Mouse (Mus musculus) CH12F3 (cell line): ENCODE results near the gene Prm3.
"Not testable (repeated sequence)": the region's sequence is repeated elsewhere in the genome, so short reads cannot be mapped to it uniquely, and the experiment has no call there.

Experiments
- in situ Hi-C: fragments of 300-500 bp; cut with MboI; formaldehyde crosslinking; loops from 2 replicates; pipeline ENCODE4 v1.14.3; 2020; ENCODE audit warnings: low sequenced_read_pairs

Prm3 gene

DNA sequence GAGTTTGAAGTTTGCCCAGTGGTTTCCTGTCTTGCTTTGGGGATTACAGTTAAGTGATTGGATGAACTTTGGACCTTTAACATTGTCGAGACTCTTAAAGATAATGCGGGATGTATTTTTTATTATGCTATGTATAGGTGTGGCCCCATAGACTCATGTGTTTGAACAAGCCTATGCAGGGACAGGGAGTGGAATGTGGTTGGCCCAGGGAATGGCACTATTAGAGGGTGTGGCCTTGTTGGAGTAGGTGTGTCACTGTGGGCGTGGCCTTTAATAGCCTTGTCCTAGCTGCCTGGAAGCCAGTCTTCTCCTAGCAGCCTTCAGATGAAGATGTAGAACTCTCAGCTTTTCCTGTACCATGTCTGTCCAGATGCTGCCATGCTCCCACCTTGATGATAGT is 11.7 kb upstream of the Prm3 start:
- in situ Hi-C loops: not testable (repeated sequence)

DNA sequence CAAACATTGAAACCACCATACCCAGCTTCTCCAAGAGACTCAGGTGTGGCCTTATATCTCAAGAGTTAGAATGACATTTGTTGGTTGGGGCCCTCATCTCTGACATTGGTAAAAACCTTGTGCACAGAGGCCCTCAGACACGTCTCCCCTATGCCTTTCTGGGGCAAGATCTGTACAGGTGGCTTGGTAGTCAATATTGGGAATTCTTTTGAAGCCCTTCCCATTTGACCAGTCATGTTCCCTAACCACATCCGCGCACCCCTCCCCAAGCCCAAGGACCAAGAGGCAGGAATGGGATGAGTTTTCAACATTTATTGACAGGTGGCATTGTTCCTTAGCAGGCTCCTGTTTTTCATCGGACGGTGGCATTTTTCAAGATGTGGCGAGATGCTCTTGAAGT is 5.3 kb upstream of the Prm3 start, which contains the start of gene Prm2:
Prm2 (minus strand) TSS at position 101 of the 400 bp plus-strand sequence.
- in situ Hi-C loops: no loop called here

DNA sequence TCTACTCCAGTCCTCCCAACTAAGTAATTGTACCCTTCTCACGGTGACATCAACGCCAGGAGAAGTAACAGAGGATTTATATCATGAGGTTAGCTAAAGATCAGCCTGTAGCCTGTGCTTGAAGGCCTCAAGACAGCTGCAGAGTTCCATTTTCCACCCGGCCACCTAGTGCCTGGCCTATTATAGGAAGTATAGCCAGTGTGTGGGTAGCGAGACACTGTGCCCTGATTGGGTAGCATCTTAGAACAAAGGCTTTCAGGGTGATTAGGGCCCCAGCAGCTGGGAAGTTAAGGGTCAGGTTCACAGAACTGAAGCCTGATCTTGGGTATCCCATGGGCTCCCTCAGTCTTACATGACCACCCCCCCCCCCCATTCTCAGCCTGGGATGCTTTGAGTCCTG is 1.8 kb downstream of the Prm3 start:
- in situ Hi-C loops: no loop called here

DNA sequence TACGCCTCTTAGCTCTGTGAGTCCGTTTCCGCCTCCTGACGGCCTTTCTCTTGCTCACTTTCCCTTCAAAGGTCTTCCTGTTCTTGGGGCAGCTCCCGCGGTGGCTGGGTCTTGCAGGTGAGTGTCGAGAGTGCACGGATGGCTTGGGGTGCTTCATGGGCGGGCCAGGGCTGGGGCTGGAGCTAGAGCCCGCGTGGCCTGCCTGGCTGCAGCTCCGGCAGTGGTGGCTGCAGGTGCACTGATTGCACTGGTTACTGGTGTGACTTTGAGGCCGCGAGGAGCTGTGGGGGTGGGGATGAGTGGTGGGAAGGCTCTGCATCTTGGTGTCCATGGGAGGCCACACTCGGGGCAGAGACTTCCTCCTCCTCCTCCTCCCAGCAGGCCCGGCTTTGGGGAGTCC is 2.4 kb downstream of the Prm3 start, which contains the start of gene Tnp2:
Tnp2 (minus strand) TSS at position 390 of the 400 bp plus-strand sequence.
- in situ Hi-C loops: no loop called here

DNA sequence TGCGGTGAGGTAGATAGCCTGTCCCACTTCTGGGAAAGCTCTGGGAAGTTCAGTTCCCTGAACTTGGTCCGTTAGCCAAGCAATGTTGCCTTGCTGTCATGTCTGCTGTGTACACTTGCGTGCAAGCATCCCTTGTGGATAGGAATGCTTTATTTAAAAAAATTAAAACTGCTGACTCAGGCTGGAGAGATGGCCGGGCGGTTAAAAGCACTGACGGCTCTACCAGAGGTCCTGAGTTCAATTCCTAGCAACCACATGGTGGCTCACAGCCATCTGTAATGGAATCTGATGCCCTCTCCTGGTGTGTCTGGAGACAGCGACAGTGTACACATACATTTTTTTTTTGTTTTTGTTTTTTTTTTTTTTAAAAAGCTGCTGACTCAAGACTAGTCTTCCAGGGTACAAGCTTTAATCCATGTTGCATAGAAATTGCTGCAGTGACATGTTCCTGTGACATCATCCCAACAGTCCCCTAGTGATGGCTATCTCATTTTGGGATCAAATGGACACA is 3.1 kb downstream of the Prm3 start:
- in situ Hi-C loops: no loop called here

DNA sequence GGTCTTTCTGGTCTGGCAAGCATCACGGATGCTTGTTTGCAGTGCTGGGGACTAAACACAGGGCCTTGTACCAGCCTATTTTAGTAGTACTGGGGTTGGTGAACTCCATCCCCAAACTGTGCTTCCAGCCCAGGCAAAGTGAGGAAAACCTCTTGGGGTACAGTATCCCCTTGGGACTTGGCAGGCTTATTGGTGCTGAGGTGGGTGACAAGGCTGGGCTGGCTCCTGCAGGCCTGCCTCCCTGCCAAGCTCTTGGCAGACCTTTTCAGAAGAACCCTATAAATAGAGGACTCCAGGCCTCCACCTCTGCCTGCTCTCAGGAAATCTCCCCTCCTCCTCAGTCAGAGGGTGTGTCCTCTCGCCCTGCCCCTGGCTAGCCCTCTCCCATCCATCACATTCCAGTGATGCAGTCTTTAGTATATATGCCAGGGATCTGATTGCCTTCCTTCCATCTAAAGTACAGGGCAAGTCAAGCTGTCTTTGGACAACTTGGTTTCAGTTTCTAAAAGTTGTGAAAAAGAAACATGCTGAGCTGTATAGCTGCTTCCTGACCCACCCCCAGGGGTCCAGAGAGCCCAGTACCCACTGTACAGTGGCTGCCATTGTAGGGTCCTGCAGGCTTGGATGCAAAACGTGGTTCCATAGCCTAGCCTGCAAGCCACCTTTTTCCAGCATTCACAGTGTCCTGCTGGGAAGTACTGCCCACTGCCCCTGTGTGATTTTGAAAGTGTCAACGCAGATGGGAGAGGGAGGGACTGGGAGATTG is 3.7 kb downstream of the Prm3 start:
- in situ Hi-C loops: no loop called here

DNA sequence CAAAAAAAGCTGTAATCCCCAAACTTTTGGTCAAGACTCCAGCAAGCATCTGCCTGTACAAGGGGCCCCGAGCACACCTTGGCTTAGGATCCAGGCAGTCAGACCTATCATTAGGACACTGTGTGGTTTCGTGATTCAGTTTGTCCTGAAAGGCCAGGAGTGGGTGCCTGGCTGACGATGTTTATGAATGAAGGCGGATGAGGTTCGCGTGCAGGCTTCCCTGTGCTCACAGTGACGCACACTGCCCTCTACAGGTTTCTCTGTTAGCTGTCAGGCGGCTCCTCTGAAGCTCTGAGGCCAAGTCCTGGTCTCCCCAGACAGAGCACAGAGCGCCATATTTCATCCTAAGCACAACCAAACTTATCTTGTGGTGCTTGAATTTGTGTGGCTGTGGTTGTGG is 4.4 kb downstream of the Prm3 start:
- in situ Hi-C loops: no loop called here

DNA sequence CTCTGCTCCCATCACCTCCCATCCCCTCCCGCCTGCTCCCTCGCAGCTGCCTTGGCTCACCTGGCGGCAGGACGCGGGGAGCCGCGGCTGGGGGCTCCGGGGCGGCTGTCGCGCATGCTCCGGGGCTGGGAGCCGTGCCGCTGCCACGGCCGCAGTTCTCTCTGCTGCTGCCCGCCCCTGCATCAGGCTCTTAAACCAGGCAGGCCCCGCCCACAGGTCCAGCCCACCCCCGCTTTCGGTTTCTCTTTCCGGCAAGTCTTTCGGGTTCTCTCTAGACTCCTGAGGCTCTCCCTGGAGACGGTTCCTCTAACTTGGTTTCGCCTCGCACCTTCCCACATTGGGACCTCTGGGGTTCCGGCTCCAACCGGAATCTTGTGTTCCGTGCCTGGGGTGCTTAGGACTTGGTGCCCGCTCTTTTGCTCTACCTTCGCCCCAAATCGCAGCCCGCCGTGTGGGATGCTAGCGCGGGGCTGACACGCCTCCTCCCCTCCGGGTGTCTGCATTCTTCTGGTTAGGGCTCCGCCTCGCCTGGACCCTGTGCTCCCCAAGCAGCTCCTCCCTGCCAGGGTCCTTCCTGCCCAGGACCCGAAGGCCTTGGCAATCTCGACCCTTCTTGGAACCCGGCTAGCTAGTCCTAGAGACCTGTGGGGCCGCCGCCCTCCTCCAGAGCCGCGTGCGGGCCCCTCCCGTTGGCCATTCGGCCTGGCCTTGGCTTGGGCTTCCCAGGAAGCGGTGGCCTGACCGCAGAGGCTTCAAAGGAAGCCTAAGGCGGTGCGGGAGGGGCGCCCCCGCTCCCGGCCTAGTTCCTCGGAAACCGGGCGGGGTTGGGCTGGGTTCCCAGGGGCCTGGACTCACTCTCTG is 5.1 kb downstream of the Prm3 start, which contains the start of gene Socs1:
Socs1 (minus strand) TSS at position 166 of the 861 bp plus-strand sequence.
- in situ Hi-C loops: no loop called here

DNA sequence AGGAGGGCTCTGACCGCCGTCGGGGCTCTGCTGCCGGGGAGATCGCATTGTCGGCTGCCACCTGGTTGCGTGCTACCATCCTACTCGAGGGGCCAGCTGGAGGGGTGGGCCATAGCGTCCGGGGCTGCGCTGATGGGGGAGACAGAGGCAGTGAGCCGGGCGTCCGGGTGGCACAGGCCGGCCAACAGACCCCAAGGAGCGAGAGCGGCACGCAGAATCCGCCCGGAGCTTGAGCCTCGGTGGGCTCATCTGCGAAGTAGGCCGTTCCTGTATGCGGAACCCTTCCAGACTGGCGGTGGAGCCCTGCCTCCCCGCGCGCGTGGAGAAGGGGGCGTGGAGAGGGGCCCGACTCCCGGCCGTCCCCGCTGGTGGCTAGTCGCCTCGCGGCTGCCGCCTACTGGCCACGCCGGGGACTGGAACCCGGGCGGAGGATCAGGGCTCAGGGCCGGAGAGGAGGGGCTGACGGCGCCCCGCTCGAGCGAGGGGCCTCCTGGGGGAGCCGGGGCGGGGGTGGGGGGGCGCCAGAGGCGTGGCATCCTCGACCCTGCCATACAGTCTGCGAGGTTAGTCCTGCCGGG is 5.8 kb downstream of the Prm3 start:
- in situ Hi-C loops: no loop called here

DNA sequence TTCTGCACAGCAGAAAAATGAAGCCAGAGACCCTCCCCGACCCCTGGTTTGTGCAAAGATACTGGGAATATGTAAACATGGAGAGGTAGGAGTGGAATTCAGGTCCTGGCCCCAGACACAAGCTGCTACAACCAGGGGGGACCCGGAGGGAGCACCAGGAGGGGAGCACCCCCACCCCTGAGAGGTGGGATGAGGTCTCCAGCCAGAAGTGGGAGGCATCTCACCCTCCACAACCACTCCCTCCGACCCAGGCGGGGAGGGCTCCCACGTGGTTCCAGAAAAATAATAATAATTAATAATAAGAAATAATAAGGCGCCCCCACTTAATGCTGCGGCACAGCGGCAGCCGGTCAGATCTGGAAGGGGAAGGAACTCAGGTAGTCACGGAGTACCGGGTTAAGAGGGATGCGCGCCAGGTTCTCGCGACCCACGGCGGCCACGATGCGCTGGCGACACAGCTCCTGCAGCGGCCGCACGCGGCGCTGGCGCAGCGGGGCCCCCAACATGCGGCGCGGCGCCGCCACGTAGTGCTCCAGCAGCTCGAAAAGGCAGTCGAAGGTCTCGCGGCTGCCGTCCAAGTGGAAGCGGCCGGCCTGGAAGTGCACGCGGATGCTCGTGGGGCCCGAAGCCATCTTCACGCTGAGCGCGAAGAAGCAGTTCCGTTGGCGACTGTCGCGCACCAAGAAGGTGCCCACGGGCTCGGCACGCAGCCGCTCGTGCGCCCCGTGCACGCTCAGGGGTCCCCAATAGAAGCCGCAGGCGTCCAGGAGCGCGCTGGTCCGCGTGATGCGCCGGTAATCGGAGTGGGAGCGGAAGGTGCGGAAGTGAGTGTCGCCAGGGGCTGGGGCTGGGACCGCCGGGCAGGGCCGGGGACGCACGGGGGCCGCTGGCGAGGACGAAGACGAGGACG is 6.6 kb downstream of the Prm3 start:
- in situ Hi-C loops: no loop called here

DNA sequence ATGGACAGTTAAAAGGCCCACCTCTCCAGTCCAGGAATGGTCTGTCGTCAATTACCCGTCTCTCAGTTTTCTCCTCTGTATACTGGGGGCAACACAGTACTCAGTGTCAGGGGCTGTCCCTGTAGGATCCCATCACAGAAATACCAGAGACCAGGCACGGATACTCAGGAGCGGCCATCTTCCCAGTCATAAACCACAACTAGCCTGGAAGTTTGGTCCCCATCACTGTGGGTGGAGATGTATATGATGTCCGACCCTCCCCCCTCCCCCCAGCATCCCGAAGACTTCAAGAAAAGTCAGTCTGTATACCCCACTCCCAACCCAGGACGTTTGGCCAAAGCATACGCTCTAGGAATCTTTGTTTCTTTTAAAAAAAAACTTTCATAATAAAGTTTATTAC is 7.3 kb downstream of the Prm3 start:
- in situ Hi-C loops: no loop called here

DNA sequence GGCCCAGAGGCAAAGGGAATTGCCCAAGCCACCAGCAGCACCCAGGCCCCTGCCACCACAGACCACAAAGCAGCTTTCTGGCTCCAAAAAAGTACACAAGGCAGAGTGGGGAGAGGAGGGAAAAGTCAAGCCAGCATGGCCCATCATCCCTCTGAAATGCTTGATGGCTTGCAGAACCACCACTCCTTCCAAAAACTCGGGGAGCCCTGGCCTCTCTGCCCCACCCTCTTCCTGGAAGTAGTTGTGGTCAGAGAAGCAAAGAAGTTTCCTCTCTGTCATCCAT is 7.6 kb downstream of the Prm3 start:
- in situ Hi-C loops: no loop called here

DNA sequence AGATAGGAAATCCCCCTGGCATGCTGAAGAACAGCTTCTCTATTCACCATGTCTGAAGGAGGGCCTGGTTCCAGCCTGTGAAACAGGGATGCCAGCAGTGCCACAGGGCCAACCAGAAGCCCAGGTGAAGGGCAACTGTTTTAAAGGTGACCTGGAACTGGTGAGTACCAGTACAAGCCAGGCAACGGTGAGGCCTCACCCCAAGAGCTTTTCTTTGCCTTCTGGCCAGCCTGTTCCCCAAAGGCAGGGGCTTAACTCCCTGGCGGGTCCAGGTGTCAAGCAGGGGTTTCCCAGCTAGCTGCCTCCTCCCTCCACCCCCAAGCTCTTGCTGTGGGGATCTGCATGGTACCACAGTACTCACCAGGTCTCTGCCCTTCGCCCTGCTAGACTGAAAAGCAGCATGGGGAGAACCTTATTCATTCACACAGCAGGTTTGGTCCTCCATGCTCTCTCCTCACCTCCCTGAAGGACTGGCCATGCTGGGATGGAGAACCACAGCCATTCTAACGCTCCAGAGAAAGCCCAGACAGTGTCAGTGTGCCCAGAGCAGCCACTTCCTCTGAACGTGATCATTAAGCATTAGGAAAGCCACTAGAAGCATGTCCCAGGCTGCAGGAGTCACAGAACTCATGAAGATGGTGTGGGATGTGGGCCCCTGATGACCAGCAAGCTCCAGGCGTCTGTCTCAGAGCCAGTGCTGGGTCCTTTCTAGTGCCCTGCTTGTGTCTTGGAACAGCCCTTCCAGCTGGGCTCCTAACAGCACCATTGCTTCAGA is 8.2 kb downstream of the Prm3 start:
- in situ Hi-C loops: no loop called here

DNA sequence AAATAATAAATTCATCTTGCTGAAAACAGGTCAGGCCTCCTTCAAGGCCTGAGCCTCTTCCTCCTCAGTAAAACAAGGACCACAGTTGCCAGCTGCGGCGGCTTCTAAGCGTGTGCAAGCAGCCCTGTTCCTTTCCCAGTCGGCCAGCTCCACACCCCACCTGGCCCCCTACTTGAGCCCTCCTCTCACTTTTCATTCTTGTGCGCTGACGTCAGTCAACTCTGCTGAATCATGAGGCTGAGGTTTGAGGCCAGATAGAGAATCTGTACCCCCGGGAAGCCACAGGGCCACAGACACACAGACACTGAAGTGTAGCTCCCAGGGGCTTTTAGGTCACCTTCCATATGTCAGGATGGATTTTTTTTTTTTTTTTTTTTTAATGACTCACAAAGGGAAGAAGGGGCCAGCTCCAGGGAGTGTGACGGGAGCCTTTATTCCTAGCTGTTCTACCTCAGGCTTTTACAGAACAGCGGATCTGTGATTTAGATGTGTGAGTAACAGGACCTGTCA is 8.8 kb downstream of the Prm3 start:
- in situ Hi-C loops: no loop called here

DNA sequence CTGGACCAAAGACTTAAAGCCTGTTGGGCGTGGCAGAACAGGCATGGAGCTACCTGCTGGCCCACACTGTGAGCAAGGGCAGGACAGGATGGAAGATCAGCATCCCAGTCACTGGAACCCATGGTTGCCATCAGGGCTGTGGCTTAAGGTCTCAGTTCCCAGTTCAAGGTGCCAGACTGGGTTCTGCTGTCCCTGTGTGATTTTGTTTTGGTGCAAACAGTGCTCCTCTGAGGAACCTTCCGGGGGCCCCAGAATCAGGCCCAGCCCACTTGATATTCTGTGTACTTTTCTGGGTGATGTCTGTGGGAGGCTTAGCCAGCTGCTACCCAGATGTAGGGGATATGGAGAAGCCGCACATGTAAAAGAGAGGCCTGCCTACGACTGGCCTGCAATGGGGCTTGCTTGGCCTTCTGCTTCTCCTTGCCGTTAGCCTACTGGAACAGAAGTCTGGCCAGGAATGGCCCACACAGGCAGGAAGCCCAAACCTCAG is 10.0 kb downstream of the Prm3 start:
- in situ Hi-C loops: no loop called here

DNA sequence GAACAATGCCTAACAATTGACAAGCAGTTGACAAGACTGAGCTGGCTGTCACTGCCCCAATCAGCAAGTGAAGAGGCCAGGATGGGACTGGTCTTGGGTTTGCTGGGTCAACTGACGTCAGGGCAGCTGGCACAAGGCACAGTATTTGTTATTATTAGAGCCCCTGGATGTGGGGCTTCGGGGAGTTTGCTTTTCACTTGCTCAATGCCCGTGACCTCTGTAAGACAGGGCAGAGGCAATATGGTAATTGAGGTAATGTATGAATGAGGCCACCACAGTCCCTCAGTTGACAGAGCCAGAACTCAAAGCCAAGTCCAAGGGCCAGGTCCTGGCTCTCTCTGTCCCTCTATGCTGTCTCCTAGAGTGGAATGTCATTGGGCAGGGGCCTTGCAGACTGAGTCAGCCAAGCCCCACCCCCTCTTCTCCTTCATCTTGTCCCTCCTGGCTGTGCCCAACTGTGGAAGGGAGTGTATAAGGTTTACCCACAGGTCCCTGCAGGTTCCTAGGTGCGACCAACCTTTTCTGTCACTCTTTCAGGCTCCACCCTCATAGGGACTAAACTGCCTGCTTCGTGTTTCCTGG is 13.0 kb downstream of the Prm3 start:
- in situ Hi-C loops: no loop called here

DNA sequence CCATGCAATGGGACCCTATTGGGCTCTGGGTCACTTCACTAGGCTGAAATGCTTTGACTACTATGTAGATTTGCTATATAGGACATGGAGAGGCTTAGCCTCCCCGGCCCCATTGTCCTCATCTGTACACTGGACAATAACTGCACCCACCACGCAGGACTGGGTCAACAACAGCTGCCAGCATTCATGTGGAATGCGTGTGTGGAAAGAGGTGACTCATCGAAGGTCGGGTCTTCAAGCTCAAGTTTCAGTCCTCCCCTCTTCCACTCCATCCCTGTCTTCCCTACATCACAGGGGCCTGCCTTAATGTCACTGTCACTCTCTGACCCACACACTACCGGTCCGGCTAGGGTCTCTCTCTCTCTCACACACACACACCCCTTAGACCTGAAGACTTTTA is 14.4 kb downstream of the Prm3 start:
- in situ Hi-C loops: no loop called here

DNA sequence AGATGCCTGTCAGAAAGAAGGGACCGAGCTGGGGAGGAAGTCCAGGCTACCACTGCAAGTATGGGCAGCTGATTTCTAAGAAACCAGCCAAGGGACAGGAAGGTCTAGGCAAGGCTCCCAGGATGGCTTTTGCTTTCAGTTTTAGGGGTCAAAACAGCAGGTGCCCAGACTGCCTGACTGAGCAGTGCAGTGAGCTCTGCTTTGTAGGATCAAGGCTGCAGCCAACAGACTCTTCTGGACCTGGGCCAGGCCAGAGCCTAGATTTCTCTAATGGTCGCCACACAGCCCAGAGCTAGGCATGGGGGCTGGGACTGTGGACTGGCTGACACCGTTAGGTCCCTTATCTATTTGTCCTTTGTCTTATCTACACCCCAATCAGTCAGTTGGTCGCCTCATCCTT is 16.0 kb downstream of the Prm3 start:
- in situ Hi-C loops: no loop called here

DNA sequence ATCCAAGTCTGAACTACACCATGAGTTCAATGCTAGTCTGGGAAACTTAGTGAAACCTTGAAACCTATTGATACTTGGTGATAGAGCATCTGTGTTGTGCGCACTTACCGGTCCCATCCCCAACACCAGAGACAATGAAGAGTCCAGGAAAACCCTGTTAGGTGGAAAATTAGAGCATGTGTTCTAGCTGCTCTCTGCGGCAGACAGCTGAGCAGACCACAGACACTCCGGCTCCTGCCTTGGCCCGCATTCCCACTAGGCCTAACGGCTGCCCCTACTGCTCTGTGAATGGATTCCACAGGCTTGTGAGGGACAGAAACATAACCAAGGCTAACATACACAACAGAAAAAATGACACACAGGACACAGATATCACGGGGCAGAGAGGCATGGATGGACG is 17.2 kb downstream of the Prm3 start:
- in situ Hi-C loops: no loop called here
